Mouse (Mus musculus): ENCODE results near the gene Gjc2.

Gjc2 gene

DNA sequence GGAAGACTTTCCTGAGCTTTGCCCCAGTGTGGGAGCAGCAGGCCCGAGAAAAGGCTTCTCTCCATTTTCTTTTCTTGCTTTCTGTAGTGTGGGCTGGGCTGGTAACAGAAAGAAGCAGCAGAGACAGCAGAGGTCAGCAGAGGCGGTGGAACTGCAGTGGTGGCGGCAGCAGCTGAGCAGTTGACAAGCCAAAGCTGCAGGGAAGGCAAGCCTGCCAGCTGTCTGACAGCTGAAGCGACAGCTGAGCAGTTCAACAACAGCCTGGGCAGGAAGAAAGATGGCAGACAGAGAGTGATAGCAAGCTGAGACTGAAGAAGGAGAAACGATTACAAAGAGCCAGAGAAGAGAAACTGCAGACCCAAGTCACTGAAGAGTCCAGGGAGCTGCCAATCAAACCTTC is 21.6 kb downstream of the Gjc2 start:
- no peak for DNase-seq (ENCODE audit: low spot score in 2 of 2)

DNA sequence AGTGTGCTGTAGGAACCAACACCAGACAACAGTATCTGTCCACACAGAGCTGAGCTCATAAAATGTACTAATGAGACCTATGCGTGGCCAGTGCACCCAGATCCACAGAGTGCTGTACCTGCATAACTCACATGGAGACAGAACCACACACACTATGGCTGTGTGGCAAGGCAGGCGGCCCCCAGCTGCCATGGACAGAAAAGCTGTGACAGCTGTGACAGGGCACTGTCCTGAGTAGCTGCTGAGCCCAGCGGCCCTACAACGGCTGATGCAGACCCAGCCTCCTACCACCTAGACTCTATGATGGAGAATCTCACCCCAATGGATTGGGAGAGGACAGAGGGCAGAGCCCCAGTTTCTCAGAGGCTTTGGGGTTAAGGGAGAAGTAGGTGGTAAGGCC is 23.5 kb downstream of the Gjc2 start:
- DNase-seq (ENCODE audit: low spot score in 2 of 2) = no peak

DNA sequence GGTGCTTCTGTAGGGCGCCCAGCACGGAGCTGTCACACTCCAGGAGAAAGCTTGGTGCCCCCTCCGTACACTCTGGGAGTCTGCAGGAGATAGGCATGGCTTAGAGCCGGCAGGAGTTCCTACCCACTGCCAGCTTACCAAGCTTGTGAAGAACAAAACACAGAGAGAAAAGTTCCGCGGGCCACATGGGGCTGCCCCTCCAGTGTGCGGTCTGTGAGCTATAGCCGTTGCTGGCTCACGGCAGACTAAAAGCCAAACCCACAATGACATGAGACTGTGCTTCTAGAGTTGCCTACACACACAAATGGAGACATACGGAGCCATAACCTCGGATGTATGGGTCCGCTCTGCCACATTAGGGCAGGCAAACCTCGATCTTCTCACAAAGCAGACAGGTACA is 23.9 kb downstream of the Gjc2 start:
- no peak for DNase-seq (ENCODE audit: low spot score in 2 of 2)

DNA sequence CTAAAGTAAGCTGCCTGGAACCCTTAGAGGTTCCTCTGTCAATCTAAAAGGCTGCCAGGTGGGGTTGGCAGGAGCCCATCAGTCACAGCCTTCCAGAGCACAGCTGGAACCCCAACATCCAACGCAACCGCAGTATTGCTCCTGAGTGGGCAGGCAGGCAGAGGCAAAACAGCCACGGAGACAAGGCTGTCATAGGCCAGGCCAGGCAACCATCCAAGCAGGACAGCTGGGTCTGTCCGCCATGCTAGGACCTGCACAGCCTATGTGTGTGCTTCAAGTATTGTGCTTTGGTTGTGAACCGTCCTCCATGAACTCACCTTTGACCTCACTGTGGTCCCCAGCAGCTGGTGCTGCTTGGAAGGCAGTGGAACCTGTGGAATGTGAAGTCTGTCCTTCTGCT is 27.1 kb downstream of the Gjc2 start:
- DNase-seq (ENCODE audit: low spot score in 2 of 2) = no peak

DNA sequence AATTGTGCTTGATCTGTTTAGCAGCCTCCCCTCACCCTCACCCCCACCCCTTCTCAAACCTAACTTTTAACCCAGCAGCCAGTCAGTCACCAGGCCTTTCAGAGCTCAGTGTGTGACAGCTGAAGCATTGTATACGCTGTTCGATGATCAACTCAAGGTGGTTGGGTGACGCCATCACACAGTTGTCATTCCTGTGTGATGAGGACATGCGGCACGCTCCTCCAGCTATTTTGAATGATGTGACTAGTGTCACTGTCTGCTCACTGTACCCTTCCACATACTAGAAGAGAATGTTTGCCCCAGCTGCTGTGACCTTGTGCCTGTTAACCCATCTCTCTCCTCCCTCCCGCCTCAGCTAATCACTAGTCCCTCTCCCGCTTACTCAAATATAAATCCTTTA is 28.8 kb downstream of the Gjc2 start:
- no peak for DNase-seq (ENCODE audit: low spot score in 2 of 2)

DNA sequence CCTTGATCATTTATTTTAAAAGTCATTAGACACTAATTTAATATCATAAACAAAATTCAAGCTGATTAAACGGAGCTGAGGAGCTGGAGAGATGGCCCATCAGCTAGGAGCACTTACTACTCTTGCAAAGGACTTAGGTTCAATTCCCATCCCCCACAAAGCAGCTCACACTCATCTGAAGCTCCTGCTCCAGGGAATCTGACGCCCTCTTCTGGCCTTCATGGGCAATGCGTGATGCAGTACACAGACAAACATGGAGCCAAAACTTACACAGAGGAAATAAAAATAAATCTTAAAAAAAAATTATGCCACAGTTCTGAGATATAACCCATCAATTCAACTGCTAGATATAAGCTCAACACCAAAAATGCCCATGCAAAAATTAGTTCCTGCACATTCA is 31.3 kb downstream of the Gjc2 start:
- DNase-seq (ENCODE audit: low spot score in 2 of 2) = no peak

DNA sequence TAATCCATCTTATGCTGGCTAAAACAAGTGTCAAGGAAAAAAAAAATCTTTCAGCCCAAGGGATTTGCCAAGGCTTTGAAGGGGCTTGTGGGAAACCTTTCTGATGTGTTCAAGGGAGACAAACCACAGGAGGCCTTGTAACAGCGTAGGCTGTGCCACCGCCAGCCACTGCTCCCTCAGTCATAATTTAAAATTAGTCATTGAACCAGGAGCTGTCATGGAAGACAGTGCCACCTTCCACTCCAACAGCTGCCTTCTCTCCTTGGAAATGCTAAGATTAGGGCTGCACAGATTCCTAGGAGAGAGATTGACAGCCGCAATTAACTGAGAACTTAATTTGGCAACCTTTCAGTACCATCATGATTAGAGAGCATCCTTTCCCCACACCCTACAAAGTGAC is 33.7 kb downstream of the Gjc2 start:
- DNase-seq (ENCODE audit: low spot score in 2 of 2) = peak in 1 of 2 experiments; percentile 18

DNA sequence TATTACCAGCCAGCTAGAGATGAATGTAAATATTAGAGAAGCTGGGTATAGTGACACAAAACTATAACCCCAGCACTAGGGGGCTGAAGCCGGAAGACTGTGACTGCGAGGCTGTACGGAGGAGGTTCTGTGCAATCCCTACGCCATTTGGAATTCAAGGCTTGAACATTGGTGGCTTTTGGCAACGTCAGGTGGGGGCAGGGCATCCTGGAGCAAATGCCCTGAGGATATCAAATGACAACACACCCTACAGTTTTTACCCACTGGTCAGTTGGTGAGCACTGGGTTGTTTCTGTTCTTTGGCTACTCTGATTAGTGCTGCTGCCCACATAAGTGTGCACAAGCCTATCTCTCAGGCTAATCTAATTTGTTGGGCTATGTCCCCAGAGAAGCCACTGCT is 40.1 kb downstream of the Gjc2 start:
- no peak for DNase-seq (ENCODE audit: low spot score in 2 of 2)

DNA sequence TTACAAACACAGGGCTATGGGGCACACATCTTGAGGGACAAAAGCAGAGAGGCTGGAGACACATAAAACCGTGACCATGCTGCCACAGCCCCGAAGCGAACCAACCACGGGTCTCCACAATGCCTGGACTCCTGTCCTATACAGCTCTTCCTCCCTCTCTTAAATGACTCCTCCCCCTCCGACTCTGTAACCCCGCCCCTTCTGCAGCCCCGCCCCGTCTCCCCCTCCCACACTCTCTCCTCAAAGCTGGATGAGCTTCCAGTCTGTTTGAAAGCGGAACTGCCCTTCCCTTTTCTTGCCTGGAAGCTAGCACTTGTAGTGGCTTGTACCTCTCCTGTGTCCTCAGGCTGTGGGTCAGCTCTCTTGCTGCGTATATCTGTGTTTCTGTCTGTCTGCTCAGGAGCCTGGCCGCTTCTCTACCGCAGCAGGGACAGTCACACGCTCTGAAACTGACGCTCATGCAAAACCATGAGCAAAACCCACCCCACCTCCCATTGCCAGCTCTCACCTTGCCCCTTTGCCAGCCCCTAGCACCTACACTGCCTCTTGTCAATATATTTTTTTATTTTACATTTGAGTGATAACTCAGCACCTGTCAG is 41.1 kb downstream of the Gjc2 start:
- no peak for DNase-seq (ENCODE audit: low spot score in 2 of 2)

DNA sequence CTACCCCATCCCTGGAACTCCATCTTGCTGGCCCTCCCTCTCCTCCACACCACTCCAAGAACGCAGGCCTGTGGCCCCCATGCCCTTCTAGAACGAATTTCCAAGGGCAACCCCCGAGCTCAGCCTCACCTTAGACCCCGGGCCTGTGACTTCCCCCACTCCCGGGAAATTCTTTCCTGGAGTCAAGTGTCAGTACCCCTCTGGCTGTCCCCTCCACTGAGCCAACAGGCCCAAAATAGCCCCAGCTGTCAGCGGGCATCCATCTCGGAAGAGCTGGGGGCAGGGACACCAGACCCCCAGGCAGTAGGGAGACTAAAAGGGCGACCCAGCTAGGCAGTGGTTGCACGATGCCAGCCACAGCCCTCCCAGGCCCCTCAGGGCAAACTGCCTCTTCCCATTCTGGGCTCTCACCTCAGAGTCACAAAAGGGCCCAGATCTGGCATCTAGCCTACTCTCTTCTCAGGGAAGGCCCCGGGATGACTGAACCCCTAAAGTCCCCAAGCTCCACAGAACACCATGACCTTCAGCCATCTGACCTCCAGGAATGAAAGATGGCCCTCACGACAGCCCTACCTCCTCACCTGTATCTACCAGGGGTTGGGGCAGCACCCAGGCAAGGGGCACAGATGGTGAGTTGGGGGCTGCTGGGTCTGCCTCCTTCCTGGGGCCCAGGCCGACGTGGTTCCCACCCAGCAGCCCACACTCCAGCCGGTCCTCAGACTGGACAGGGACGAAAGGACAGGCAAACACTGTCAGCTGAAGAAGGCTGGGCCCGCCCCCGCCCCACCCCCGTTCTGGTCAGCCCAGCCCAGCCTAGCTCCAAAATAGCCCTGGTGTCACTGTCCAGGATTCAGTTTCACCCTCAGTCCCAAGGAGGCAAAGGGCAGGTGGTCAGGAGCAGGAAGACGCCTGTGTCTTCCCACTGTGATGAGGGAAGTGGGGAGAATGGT is 44.2 kb downstream of the Gjc2 start:
- no peak for DNase-seq (ENCODE audit: low spot score in 2 of 2)

DNA sequence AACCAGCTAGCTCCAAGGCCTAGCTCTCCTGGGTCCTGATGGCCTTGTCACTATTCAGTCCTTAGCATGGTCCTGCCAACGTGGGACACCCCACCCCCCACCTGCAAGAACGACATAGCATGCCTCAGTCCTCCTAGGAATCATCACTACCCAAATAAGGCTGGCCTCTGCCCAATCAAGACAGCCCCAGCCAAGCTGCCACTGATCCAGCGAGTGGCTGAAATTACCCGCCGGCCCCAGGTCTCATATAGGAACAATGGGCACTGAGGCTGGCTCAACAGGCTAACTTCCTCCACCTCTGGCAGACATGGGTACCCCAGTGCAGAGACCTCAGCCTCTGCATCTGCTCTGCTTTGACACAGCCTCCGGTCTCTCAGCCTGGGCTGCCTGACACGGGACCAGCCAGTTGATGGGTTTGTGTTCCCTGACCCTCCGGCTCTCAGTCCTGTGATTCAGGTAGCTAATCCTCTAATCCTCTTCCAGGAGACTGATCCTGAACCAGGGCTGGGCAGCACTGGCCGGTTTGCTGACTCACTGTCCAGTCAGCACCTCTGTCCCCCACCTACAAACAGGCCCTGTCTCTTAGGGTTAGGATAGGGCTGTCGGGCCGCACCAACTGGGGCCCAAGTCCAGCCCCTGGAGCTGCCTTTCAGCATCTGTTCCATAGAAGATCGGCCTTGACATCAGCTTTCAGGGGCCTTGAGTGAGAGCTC is 45.9 kb downstream of the Gjc2 start:
- DNase-seq (ENCODE audit: low spot score in 2 of 2) = no peak

DNA sequence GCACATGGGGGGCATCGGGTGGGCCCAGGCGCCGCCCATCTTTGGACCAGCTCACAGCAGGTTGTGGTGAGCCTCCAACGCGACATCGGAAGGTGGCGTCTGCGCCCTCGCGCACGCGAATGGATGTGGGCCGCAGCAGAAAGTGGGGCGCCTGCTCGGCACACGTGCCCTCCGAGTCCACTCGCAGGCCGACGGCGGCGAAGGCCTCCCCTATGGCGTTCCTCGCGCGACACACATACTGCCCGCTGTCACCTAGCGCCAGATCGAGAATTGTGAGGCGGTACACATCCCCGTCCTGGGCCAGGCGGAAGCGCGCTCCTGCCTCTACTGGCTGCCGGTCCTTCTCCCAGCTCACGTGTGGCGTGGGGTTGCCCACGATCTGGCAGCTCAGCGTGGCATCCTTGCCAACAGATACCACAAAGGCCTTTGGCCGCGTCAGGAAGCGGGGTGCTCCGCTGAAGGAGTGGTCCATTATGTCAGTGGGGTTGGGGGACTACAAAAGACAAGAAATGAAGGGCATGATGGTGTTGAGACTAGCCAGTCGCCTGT is 47.0 kb downstream of the Gjc2 start, which contains the start of gene Obscn:
Obscn (minus strand) TSS at position 499 of the 549 bp plus-strand sequence.
- DNase-seq (ENCODE audit: low spot score in 2 of 2) = no peak

DNA sequence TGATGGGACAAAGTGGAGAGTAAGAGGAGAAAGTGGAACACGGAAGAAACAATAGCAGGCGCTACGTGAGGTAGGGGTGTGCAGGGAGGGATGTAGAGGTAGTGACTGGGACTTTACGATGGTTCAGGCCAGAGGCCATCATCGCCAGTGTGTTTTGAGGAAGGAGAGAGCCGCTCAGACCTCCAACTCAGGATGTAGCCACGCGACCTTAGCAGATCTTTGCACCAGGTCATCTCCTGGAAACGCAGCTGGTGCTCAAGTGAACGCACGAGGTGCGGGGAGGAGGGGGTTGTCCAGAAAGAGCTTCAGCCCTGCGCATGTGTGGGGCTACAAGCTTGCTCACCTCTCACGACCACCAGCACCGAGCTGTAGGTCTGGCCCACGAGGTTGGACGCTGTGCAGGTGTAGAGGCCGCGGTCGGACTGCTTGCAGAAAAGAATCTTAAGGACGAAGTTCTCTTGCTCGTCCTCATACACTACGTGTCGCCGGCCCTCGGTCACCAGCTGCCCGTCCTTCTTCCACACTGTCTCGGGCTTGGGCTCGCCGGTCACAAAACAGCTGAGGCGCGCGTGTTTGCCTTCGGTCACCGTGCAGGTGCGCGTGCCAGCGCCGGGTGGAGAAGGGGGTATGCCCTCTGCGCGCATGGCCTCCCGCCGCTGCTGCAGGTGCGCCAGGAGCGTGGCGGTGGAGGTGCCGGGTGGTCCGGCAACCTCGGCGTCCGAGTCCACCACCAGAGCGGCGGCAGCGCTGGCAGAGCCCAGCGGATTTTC is 47.8 kb downstream of the Gjc2 start:
- DNase-seq (ENCODE audit: low spot score in 2 of 2) = no peak

DNA sequence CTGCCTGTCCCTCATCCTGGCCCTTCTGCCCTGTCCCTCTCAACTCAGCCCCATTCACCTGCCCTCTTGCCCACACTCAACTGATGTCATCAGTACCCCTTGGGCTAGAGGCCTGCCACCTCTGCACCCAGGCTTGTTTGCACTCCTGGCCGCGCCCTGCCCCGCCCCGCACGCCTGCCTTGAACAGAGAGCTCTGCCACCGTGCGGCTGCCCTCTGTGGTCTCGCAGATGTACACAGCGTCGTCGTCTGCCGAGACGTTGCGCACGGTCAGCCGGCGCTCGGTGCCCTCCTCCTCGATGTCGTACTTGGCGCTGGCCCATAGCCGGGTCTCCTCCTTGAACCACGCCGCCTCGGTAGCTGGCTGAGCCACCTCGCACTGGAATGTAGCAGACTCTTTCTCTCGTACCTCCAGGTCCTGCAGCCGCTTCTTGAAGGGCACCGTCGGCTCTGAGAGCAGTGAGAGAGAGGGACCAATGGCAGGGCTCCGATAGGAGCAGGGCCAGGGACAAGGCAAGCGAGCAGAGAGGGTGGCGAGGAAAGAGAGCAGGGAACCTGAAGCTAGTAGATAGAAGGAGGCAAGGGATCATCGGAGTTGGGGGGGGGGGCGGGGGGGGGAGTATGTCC is 48.5 kb downstream of the Gjc2 start:
- DNase-seq (ENCODE audit: low spot score in 2 of 2) = no peak

DNA sequence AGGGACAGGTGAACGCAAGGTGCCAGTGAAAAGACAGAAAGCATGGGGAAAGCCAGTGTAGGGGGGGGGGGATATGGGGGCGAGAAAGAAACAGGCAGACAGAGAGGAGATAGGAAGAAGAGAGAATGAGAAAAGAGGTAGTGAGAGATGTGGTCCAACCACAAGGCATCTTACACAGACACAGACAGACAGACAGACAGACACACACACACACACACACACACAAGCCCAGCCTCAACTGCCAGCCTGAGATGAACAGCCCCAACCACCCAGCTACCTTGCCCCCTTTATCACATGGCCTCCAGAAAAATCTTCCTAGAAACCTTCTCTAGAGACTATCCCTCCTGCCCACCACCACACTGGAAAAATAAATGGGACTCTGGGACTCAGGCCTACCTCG is 50.9 kb downstream of the Gjc2 start:
- DNase-seq (ENCODE audit: low spot score in 2 of 2) = no peak

DNA sequence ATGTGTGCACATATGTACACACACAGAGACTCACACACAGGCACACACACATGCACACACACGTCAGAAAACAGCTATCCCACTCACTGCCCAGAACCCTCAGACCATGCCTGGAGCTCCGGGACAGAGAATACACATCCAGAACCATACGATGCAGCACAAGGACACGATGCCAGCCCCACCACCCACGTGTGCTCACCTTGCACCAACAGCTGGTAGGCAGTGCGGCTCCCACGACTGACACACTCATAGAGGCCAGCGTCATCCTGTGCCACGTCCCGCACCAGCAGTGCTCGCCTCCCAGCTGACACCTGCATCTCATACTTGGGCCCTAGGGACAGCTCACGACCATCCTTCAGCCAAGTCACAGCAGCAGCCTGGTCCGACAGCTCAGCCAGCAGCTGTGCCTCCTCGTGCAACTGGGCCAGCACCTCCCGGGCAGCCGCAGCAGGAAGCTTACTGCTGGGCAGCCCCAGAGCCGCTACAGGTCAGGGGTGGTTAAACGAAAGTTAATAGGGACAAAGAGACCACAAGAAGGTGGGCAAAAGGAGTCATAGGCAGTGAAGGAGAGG is 51.6 kb downstream of the Gjc2 start:
- no peak for DNase-seq (ENCODE audit: low spot score in 2 of 2)

DNA sequence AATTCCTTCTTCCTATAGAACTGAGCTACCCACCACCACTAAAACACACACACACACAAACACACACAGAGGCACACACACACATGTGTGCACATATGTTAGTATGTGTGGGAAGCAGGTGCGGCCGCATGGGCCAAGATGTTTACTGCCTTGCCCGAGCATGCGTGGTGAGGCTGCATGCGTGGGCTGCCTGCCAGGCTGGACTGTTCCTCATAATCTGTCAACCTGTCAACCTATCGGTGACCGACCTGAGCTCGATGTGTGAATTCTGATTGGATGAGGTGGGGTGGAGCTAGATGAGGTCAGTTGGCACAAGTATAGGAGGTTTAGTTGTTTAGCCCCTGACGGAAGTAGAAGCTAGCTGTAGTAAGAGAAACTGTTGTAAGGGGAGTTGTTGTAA is 52.2 kb downstream of the Gjc2 start:
- DNase-seq (ENCODE audit: low spot score in 2 of 2) = no peak

All from left cerebral cortex, adult 9 months (tissue).